Mouse (Mus musculus) myocyte (in vitro differentiated cells): ENCODE measurements at regions not wholly inside any gene's neighbourhood (a gene's known extent, or its start where the extent isn't known, plus 50 kb on each side); places are given as distances from the start of the nearest gene placed in this dataset.

Experiments
- CEBPB ChIP-seq: IDR thresholded peaks from 2 replicates; pipeline ENCODE4 v1.6.1; 2011; ENCODE audit warnings: mild to moderate bottlenecking, moderate library complexity; ENCODE audit not compliant: poor library complexity, insufficient read depth, severe bottlenecking
- E2F4 ChIP-seq: IDR thresholded peaks from one replicate; pipeline ENCODE4 v1.6.1; 2011; ENCODE audit warnings: mild to moderate bottlenecking, control low read depth, moderate library complexity; ENCODE audit not compliant: insufficient read depth
- MAX ChIP-seq: IDR thresholded peaks from one replicate; pipeline ENCODE4 v1.6.1; 2011; ENCODE audit warnings: low read depth, mild to moderate bottlenecking, control low read depth
- MYOD1 ChIP-seq, 3 experiments: IDR thresholded peaks; one replicate each; pipeline ENCODE4 v1.6.1; 2011; ENCODE audit warnings: control low read depth in 2 of 3, low read depth in 2 of 3, mild to moderate bottlenecking in 2 of 3, moderate library complexity in 1 of 3; ENCODE audit not compliant: insufficient read length in 2 of 3, control insufficient read depth in 1 of 3
- MYOG ChIP-seq, 3 experiments: IDR thresholded peaks; one replicate each; pipeline ENCODE4 v1.6.1; 2011; ENCODE audit warnings: control low read depth in 2 of 3, low read depth in 2 of 3, mild to moderate bottlenecking in 2 of 3; ENCODE audit not compliant: insufficient read length in 2 of 3, control insufficient read depth in 1 of 3, insufficient read depth in 1 of 3
- POLR2A ChIP-seq: IDR thresholded peaks from one replicate; pipeline ENCODE4 v1.6.1; 2011; ENCODE audit warnings: low read depth, mild to moderate bottlenecking, control low read depth, moderate library complexity; ENCODE audit not compliant: insufficient read length
- POLR2AphosphoS2 ChIP-seq: IDR thresholded peaks from one replicate; pipeline ENCODE4 v1.6.1; 2011; ENCODE audit warnings: low read depth, control low read depth; ENCODE audit not compliant: insufficient read length
- SRF ChIP-seq: IDR thresholded peaks from one replicate; pipeline ENCODE4 v1.6.1; 2011; ENCODE audit warnings: low read depth; ENCODE audit not compliant: control insufficient read depth, insufficient read length
- TCF12 ChIP-seq: IDR thresholded peaks from one replicate; pipeline ENCODE4 v1.6.1; 2011; ENCODE audit warnings: mild to moderate bottlenecking, control low read depth; ENCODE audit not compliant: poor library complexity, insufficient read depth, severe bottlenecking
- TCF3 ChIP-seq: IDR thresholded peaks from one replicate; pipeline ENCODE4 v1.6.1; 2011; ENCODE audit warnings: low read depth, control low read depth; ENCODE audit not compliant: insufficient read length
- USF1 ChIP-seq: IDR thresholded peaks from one replicate; pipeline ENCODE4 v1.6.1; 2011; ENCODE audit warnings: low read depth, mild to moderate bottlenecking, control low read depth, moderate library complexity

- TF ChIP-seq POLR2A (no peak), POLR2AphosphoS2 (no peak), USF1 (no peak), E2F4 (no peak), TCF12 (no peak), MYOD1 (IDR thresholded peaks at IDR 0.05; ENCODE audit: control insufficient read depth in 1 of 3, insufficient read length in 2 of 3, low read depth in 2 of 3) (no peak), MAX (no peak), SRF (no peak), CEBPB (no peak), MYOG (IDR thresholded peaks at IDR 0.05; ENCODE audit: control insufficient read depth in 1 of 3, insufficient read depth in 1 of 3, insufficient read length in 2 of 3, low read depth in 2 of 3) (no peak), TCF3 (no peak)
These were observed 418.1 kb upstream of the Atp11b start for GRCm38 (mm10) chr3:35335837-35336236.
